Mouse (Mus musculus): ENCODE measurements around the gene Fam117a. TPM values are rescaled to one million over a fixed set of nuclear protein-coding genes. Genes with fewer than 3 reads are reported as not detected.

Gene Fam117a
- polyA plus RNA-seq, 1 experiment = 15.6 TPM

- WGBS = 78% methylated on average over 5 of the region's 5 CpGs
- no peak for TF ChIP-seq POLR2A (IDR thresholded peaks at IDR 0.05; ENCODE audit: low read depth, low read length)
- no peak for TF ChIP-seq CTCF (IDR thresholded peaks at IDR 0.05; ENCODE audit: extremely low read depth, insufficient read length, insufficient replicate concordance, low read depth, low read length)
- Histone ChIP-seq H3K36me3 (ENCODE audit: control insufficient read depth, insufficient read depth, low read length) (peaks cover 43% of the 10 kb centered on the region), H3K27me3 (ENCODE audit: control insufficient read depth, insufficient read depth, low read length) (no peaks in the 10 kb centered on the region), H3K4me3 (ENCODE audit: low read depth, low read length) (no peak overlapping the region), H3K4me1 (ENCODE audit: control insufficient read depth, insufficient read depth, insufficient read length, low read length) (peaks cover 14% of the 10 kb centered on the region), H3K27ac (ENCODE audit: insufficient read depth, low read depth, low read length) (no peak overlapping the region)
Measured at GRCm38 (mm10) chr11:95391743-95392142, 54.9 kb downstream of the Fam117a start.

GRCm38 (mm10) chr11:95392223-95392667 is 55.4 kb downstream of the Fam117a start:
- H3K4me3 ChIP-seq (ENCODE audit: low read depth, low read length) = no peak overlapping the region
- H3K36me3 ChIP-seq (ENCODE audit: control insufficient read depth, insufficient read depth, low read length) = peaks cover 39% of the 10 kb centered on the region
- 60% methylated on average over 7 of the region's 7 CpGs for WGBS
- H3K4me1 ChIP-seq (ENCODE audit: control insufficient read depth, insufficient read depth, insufficient read length, low read length) = peaks cover 10% of the 10 kb centered on the region
- H3K27me3 ChIP-seq (ENCODE audit: control insufficient read depth, insufficient read depth, low read length) = no peaks in the 10 kb centered on the region
- H3K27ac ChIP-seq (ENCODE audit: insufficient read depth, low read depth, low read length) = no peak overlapping the region
- TF ChIP-seq POLR2A (IDR thresholded peaks at IDR 0.05; ENCODE audit: low read depth, low read length) (no peak), CTCF (IDR thresholded peaks at IDR 0.05; ENCODE audit: extremely low read depth, insufficient read length, insufficient replicate concordance, low read depth, low read length) (no peak)

- WGBS = 82% methylated on average over 11 of the region's 11 CpGs
Measured at GRCm38 (mm10) chr11:95392708-95393499, 56.1 kb downstream of the Fam117a start.

GRCm38 (mm10) chr11:95393500-95393816 is 56.6 kb downstream of the Fam117a start:
- TF ChIP-seq CTCF (IDR thresholded peaks at IDR 0.05; ENCODE audit: extremely low read depth, insufficient read length, insufficient replicate concordance, low read depth, low read length) = no peak
- no peak for TF ChIP-seq POLR2A (IDR thresholded peaks at IDR 0.05; ENCODE audit: low read depth, low read length)
- WGBS = 61% methylated on average over 5 of the region's 5 CpGs
- Histone ChIP-seq H3K27me3 (ENCODE audit: control insufficient read depth, insufficient read depth, low read length) (no peaks in the 10 kb centered on the region), H3K36me3 (ENCODE audit: control insufficient read depth, insufficient read depth, low read length) (peaks cover 33% of the 10 kb centered on the region), H3K27ac (ENCODE audit: insufficient read depth, low read depth, low read length) (no peak overlapping the region), H3K4me1 (ENCODE audit: control insufficient read depth, insufficient read depth, insufficient read length, low read length) (peaks cover 1% of the 10 kb centered on the region), H3K4me3 (ENCODE audit: low read depth, low read length) (no peak overlapping the region)

More at GRCm38 (mm10) chr11:95392708-95393499, 56.1 kb downstream of the Fam117a start:
- no peak overlapping the region for H3K4me3 ChIP-seq (ENCODE audit: low read depth, low read length)
- no peak overlapping the region for H3K27ac ChIP-seq (ENCODE audit: insufficient read depth, low read depth, low read length)
- H3K27me3 ChIP-seq (ENCODE audit: control insufficient read depth, insufficient read depth, low read length) = no peaks in the 10 kb centered on the region
- H3K36me3 ChIP-seq (ENCODE audit: control insufficient read depth, insufficient read depth, low read length) = peaks cover 38% of the 10 kb centered on the region
- H3K4me1 ChIP-seq (ENCODE audit: control insufficient read depth, insufficient read depth, insufficient read length, low read length) = peaks cover 6% of the 10 kb centered on the region
- TF ChIP-seq CTCF (IDR thresholded peaks at IDR 0.05; ENCODE audit: extremely low read depth, insufficient read length, insufficient replicate concordance, low read depth, low read length) = no peak
- no peak for TF ChIP-seq POLR2A (IDR thresholded peaks at IDR 0.05; ENCODE audit: low read depth, low read length)

- Histone ChIP-seq H3K36me3 (ENCODE audit: control insufficient read depth, insufficient read depth, low read length) (peaks cover 31% of the 10 kb centered on the region), H3K4me1 (ENCODE audit: control insufficient read depth, insufficient read depth, insufficient read length, low read length) (no peaks in the 10 kb centered on the region; the same call in none of the 2 replicates), H3K27ac (ENCODE audit: insufficient read depth, low read depth, low read length) (no peak overlapping the region), H3K27me3 (ENCODE audit: control insufficient read depth, insufficient read depth, low read length) (no peaks in the 10 kb centered on the region), H3K4me3 (ENCODE audit: low read depth, low read length) (no peak overlapping the region)
- TF ChIP-seq POLR2A (IDR thresholded peaks at IDR 0.05; ENCODE audit: low read depth, low read length) = no peak
- TF ChIP-seq CTCF (IDR thresholded peaks at IDR 0.05; ENCODE audit: extremely low read depth, insufficient read length, insufficient replicate concordance, low read depth, low read length) = no peak
- WGBS = 53% methylated on average over 5 of the region's 5 CpGs
Measured at GRCm38 (mm10) chr11:95394112-95394511, 57.3 kb downstream of the Fam117a start.

- no peak for TF ChIP-seq POLR2A (IDR thresholded peaks at IDR 0.05; ENCODE audit: low read depth, low read length)
- TF ChIP-seq CTCF (IDR thresholded peaks at IDR 0.05; ENCODE audit: extremely low read depth, insufficient read length, insufficient replicate concordance, low read depth, low read length) = no peak
- peaks cover 9% of the 10 kb centered on the region for H3K36me3 ChIP-seq (ENCODE audit: control insufficient read depth, insufficient read depth, low read length)
- 48% methylated on average over 1 of the region's 1 CpGs for WGBS
- H3K27me3 ChIP-seq (ENCODE audit: control insufficient read depth, insufficient read depth, low read length) = no peaks in the 10 kb centered on the region
- no peaks in the 10 kb centered on the region; the same call in 1 of the 2 replicates for H3K4me1 ChIP-seq (ENCODE audit: control insufficient read depth, insufficient read depth, insufficient read length, low read length)
- no peak overlapping the region for H3K4me3 ChIP-seq (ENCODE audit: low read depth, low read length)
- no peak overlapping the region for H3K27ac ChIP-seq (ENCODE audit: insufficient read depth, low read depth, low read length)
Measured at GRCm38 (mm10) chr11:95396548-95396947, 59.7 kb downstream of the Fam117a start.

All from small intestine, adult 2 months (tissue).